Mouse (Mus musculus) CH12.LX (cell line): ENCODE measurements around the gene Tulp2. TPM values are rescaled to one million over a fixed set of nuclear protein-coding genes. Genes with fewer than 3 reads are reported as not detected.

Experiments used
- DNase-seq: peaks from one replicate; pipeline ENCODE4 v3.0.0-alpha.2; 2013; ENCODE audit errors: extremely low read depth
- H3K27ac ChIP-seq: 2 replicates; pipeline ENCODE4 v1.5.1; 2012; ENCODE audit warnings: low read depth, mild to moderate bottlenecking, control low read depth, moderate library complexity; ENCODE audit not compliant: insufficient read depth
- H3K27me3 ChIP-seq: replicated peaks from 2 replicates; pipeline ENCODE3; 2012; ENCODE audit warnings: inconsistent platforms
- H3K36me3 ChIP-seq, 2 experiments: replicated peaks in 1 of 2; 2 replicates each; pipeline versions ENCODE3 to v1.6.1; 2012; ENCODE audit warnings: inconsistent platforms in 1 of 2, low read length in 1 of 2, mild to moderate bottlenecking in 1 of 2, mixed read lengths in 1 of 2, moderate library complexity in 1 of 2; ENCODE audit not compliant: control insufficient read depth in 1 of 2, insufficient read depth in 1 of 2
- H3K4me1 ChIP-seq, 2 experiments: 2 replicates each; pipeline ENCODE4 v1.6.1; 2012; ENCODE audit warnings: inconsistent platforms in 1 of 2, moderate library complexity in 1 of 2; ENCODE audit not compliant: insufficient read depth in 2 of 2, control insufficient read depth in 1 of 2
- H3K4me2 ChIP-seq: 2 replicates; pipeline ENCODE4 v1.6.1; 2012; ENCODE audit warnings: low read depth, mild to moderate bottlenecking, control low read depth; ENCODE audit not compliant: poor library complexity, insufficient read depth, severe bottlenecking
- H3K4me3 ChIP-seq, 3 experiments: fragments of 150-350 bp in 1 of 3; sonication (generic) in 1 of 3; replicated peaks in 1 of 3; 2 replicates each; pipeline versions ENCODE3 to v1.5.1; 2011 to 2012; ENCODE audit warnings: low read depth in 2 of 3, low read length in 2 of 3, mild to moderate bottlenecking in 2 of 3, moderate library complexity in 2 of 3, control low read depth in 1 of 3, improper control_type of control experiment in 1 of 3, inconsistent platforms in 1 of 3, mixed read lengths in 1 of 3; ENCODE audit not compliant: poor library complexity in 1 of 3
- H3K79me2 ChIP-seq: replicated peaks from 2 replicates; pipeline ENCODE4 v1.6.1; 2012; ENCODE audit warnings: mild to moderate bottlenecking, moderate library complexity; ENCODE audit not compliant: control insufficient read depth, poor library complexity, insufficient read depth, severe bottlenecking; ENCODE audit errors: extremely low read depth
- H3K9ac ChIP-seq: 2 replicates; pipeline ENCODE4 v1.6.1; 2012; ENCODE audit warnings: low read depth, mild to moderate bottlenecking, control low read depth, moderate library complexity; ENCODE audit not compliant: insufficient read depth
- H3K9me3 ChIP-seq: replicated peaks from 2 replicates; pipeline ENCODE3; 2012; ENCODE audit warnings: low read length, inconsistent platforms, mixed read lengths
- BHLHE40 ChIP-seq: IDR thresholded peaks from 2 replicates; pipeline ENCODE4 v1.6.1; 2011; ENCODE audit warnings: mild to moderate bottlenecking, low read depth, low read length, improper control_type of control experiment
- CHD1 ChIP-seq: IDR thresholded peaks from 2 replicates; pipeline ENCODE4 v1.6.1; 2012; ENCODE audit warnings: low read depth, low read length, improper control_type of control experiment, inconsistent platforms
- CHD2 ChIP-seq: IDR thresholded peaks from 2 replicates; pipeline ENCODE4 v1.6.1; 2011; ENCODE audit warnings: low read length, improper control_type of control experiment
- CTCF ChIP-seq, 2 experiments: IDR thresholded peaks in 1 of 2; conservative IDR thresholded peaks in 1 of 2; 2 replicates each; pipeline ENCODE4 v1.5.1; 2011 to 2012; ENCODE audit warnings: low read depth in 2 of 2, low read length in 2 of 2, improper control_type of control experiment in 1 of 2, inconsistent platforms in 1 of 2, mild to moderate bottlenecking in 1 of 2, moderate library complexity in 1 of 2
- E2F4 ChIP-seq: IDR thresholded peaks from 2 replicates; pipeline ENCODE4 v1.6.1; 2011; ENCODE audit warnings: low read depth, low read length, improper control_type of control experiment; ENCODE audit not compliant: insufficient replicate concordance
- ELF1 ChIP-seq: IDR thresholded peaks from 2 replicates; pipeline ENCODE4 v1.6.1; 2014; ENCODE audit warnings: low read depth, mild to moderate bottlenecking, inconsistent platforms, low read length, improper control_type of control experiment
- EP300 ChIP-seq: IDR thresholded peaks from 2 replicates; pipeline ENCODE4 v1.6.1; 2011; ENCODE audit warnings: low read length, improper control_type of control experiment
- ETS1 ChIP-seq: conservative IDR thresholded peaks from 2 replicates; pipeline ENCODE4 v1.6.1; 2012; ENCODE audit warnings: low read depth, mild to moderate bottlenecking, inconsistent platforms, low read length, improper control_type of control experiment, moderate library complexity
- GABPA ChIP-seq: IDR thresholded peaks from 2 replicates; pipeline ENCODE4 v1.6.1; 2012; ENCODE audit warnings: low read depth, low read length, improper control_type of control experiment, inconsistent platforms; ENCODE audit not compliant: insufficient replicate concordance
- HCFC1 ChIP-seq: IDR thresholded peaks from 2 replicates; pipeline ENCODE4 v1.6.1; 2012; ENCODE audit warnings: low read depth, mild to moderate bottlenecking, inconsistent platforms, low read length, improper control_type of control experiment
- IRF4 ChIP-seq: IDR thresholded peaks from 2 replicates; pipeline ENCODE4 v1.6.1; 2014; ENCODE audit warnings: low read depth, mild to moderate bottlenecking, inconsistent platforms, low read length, improper control_type of control experiment
- JUN ChIP-seq: IDR thresholded peaks from 2 replicates; pipeline ENCODE4 v1.6.1; 2011; ENCODE audit warnings: low read depth, mild to moderate bottlenecking, low read length, improper control_type of control experiment, moderate library complexity; ENCODE audit not compliant: insufficient read depth
- JUND ChIP-seq: conservative IDR thresholded peaks from 2 replicates; pipeline ENCODE4 v1.6.1; 2011; ENCODE audit warnings: low read depth, low read length, improper control_type of control experiment
- KAT2A ChIP-seq: IDR thresholded peaks from 2 replicates; pipeline ENCODE4 v1.6.1; 2012; ENCODE audit warnings: low read length, improper control_type of control experiment, inconsistent platforms; ENCODE audit not compliant: insufficient replicate concordance
- MAFK ChIP-seq: IDR thresholded peaks from 2 replicates; pipeline ENCODE4 v1.6.1; 2011; ENCODE audit warnings: low read length, improper control_type of control experiment; ENCODE audit not compliant: insufficient replicate concordance
- MAX ChIP-seq: IDR thresholded peaks from 2 replicates; pipeline ENCODE4 v1.6.1; 2011; ENCODE audit warnings: low read length, improper control_type of control experiment
- MAZ ChIP-seq: IDR thresholded peaks from 2 replicates; pipeline ENCODE4 v1.6.1; 2012; ENCODE audit warnings: low read depth, mild to moderate bottlenecking, inconsistent platforms, low read length, improper control_type of control experiment, moderate library complexity
- MEF2A ChIP-seq: IDR thresholded peaks from 2 replicates; pipeline ENCODE4 v1.6.1; 2014; ENCODE audit warnings: low read depth, mild to moderate bottlenecking, inconsistent platforms, low read length, improper control_type of control experiment, borderline replicate concordance
- MXI1 ChIP-seq: IDR thresholded peaks from 2 replicates; pipeline ENCODE4 v1.6.1; 2011; ENCODE audit warnings: mild to moderate bottlenecking, low read depth, low read length, improper control_type of control experiment
- NELFE ChIP-seq: IDR thresholded peaks from 2 replicates; pipeline ENCODE4 v1.6.1; 2011; ENCODE audit warnings: low read depth, low read length, improper control_type of control experiment
- NRF1 ChIP-seq: IDR thresholded peaks from 2 replicates; pipeline ENCODE4 v1.6.1; 2014; ENCODE audit warnings: low read depth, mild to moderate bottlenecking, inconsistent platforms, low read length, improper control_type of control experiment, moderate library complexity
- PAX5 ChIP-seq: IDR thresholded peaks from 2 replicates; pipeline ENCODE4 v1.6.1; 2012; ENCODE audit warnings: low read length, inconsistent platforms, mixed read lengths
- POLR2A ChIP-seq: IDR thresholded peaks from 2 replicates; pipeline ENCODE4 v1.6.1; 2011; ENCODE audit warnings: low read depth, mild to moderate bottlenecking, improper control_type of control experiment, low read length
- POLR2AphosphoS2 ChIP-seq: IDR thresholded peaks from 2 replicates; pipeline ENCODE4 v1.6.1; 2011; ENCODE audit warnings: low read depth, low read length, improper control_type of control experiment
- RAD21 ChIP-seq: IDR thresholded peaks from 2 replicates; pipeline ENCODE4 v1.6.1; 2011; ENCODE audit warnings: low read depth, mild to moderate bottlenecking, low read length, improper control_type of control experiment, moderate library complexity
- RCOR1 ChIP-seq: conservative IDR thresholded peaks from 2 replicates; pipeline ENCODE4 v1.6.1; 2012; ENCODE audit warnings: low read depth, mild to moderate bottlenecking, inconsistent platforms, low read length, improper control_type of control experiment
- SIN3A ChIP-seq: IDR thresholded peaks from 2 replicates; pipeline ENCODE4 v1.6.1; 2012; ENCODE audit warnings: low read length, improper control_type of control experiment, inconsistent platforms
- SMC3 ChIP-seq: IDR thresholded peaks from 2 replicates; pipeline ENCODE4 v1.6.1; 2011; ENCODE audit warnings: low read depth, low read length, improper control_type of control experiment
- TBP ChIP-seq: conservative IDR thresholded peaks from 2 replicates; pipeline ENCODE4 v1.6.1; 2011; ENCODE audit warnings: low read depth, low read length, improper control_type of control experiment
- TCF12 ChIP-seq: IDR thresholded peaks from 2 replicates; pipeline ENCODE4 v1.6.1; 2014; ENCODE audit warnings: low read depth, mild to moderate bottlenecking, inconsistent platforms, low read length, improper control_type of control experiment
- UBTF ChIP-seq: IDR thresholded peaks from 2 replicates; pipeline ENCODE4 v1.6.1; 2012; ENCODE audit warnings: low read depth, mild to moderate bottlenecking, inconsistent platforms, low read length, improper control_type of control experiment, moderate library complexity
- USF1 ChIP-seq: IDR thresholded peaks from 2 replicates; pipeline ENCODE4 v1.6.1; 2014; ENCODE audit warnings: low read depth, mild to moderate bottlenecking, inconsistent platforms, low read length, improper control_type of control experiment
- USF2 ChIP-seq: conservative IDR thresholded peaks from 2 replicates; pipeline ENCODE4 v1.6.1; 2011; ENCODE audit warnings: low read depth, low read length, improper control_type of control experiment
- ZC3H11A ChIP-seq: IDR thresholded peaks from 2 replicates; pipeline ENCODE4 v1.6.1; 2012; ENCODE audit warnings: low read depth, mild to moderate bottlenecking, inconsistent platforms, low read length, improper control_type of control experiment
- ZKSCAN1 ChIP-seq: IDR thresholded peaks from 2 replicates; pipeline ENCODE4 v1.6.1; 2012; ENCODE audit warnings: low read depth, inconsistent platforms, low read length, improper control_type of control experiment, borderline replicate concordance
- ZMIZ1 ChIP-seq: IDR thresholded peaks from 2 replicates; pipeline ENCODE4 v1.6.1; 2012; ENCODE audit warnings: low read depth, mild to moderate bottlenecking, inconsistent platforms, low read length, improper control_type of control experiment
- ZNF384 ChIP-seq: IDR thresholded peaks from 2 replicates; pipeline ENCODE4 v1.6.1; 2012; ENCODE audit warnings: low read depth, low read length, improper control_type of control experiment, inconsistent platforms
- dilution Hi-C: fragments of 300-500 bp; cut with MboI; formaldehyde crosslinking; loops from 2 replicates; pipeline ENCODE4 v1.14.3; 2020; ENCODE audit warnings: low sequenced_read_pairs; ENCODE audit not compliant: extremely low pct_unique_long_range_greater_than_20kb, extremely low pct_ligation_motif_present
- in situ Hi-C: fragments of 300-500 bp; cut with MboI; formaldehyde crosslinking; loops from 3 replicates; pipeline ENCODE4 v1.14.3; 2019; ENCODE audit warnings: low sequenced_read_pairs, low pct_ligation_motif_present, low pct_unique_long_range_greater_than_20kb, mixed read lengths
- polyA plus RNA-seq: library from polyadenylated mRNA; unstranded; fragments of >175 nt; gene quantifications from 2 replicates; pipeline ENCODE4 v1.2.1, GENCODE M21; 2012; ENCODE audit warnings: low read depth; ENCODE audit not compliant: insufficient read length
- total RNA-seq, 2 experiments: library from RNA; depleted of rRNA; stranded (reverse); fragments of 300-350 nt in 1 of 2; fragments of >200 nt in 1 of 2; gene quantifications; 2 replicates each; pipeline ENCODE4 v1.2.3; 2012 to 2014

Gene Tulp2
- total and polyA plus RNA-seq, 3 experiments: 0.13 TPM; not detected in 2

- H3K9me3 ChIP-seq: peaks cover 3% of the 10 kb centered on the region
- peak overlapping the region; percentile 78 for H3K4me2 ChIP-seq
- DNase-seq: peak; percentile 71
- peaks cover 24 to 35% of the 10 kb centered on the region in 2 experiments for H3K36me3 ChIP-seq
- TF ChIP-seq JUND (no peak), USF1 (no peak), KAT2A (no peak), ZMIZ1 (no peak), HCFC1 (no peak), EP300 (no peak), RCOR1 (no peak), GABPA (no peak), CHD1 (no peak), BHLHE40 (peak; percentile 74), TBP (0 out of 2 replicates have a peak, but pooled peaks have one; percentile 37), MEF2A (peak; percentile 65; the same call in 1 of the 2 replicates), CTCF (conservative IDR thresholded peaks at IDR 0.05 in 1 of 2, IDR thresholded peaks at IDR 0.05 in 1 of 2; ENCODE audit: low read depth in 2 of 2, low read length in 2 of 2) (peak in 1 of 2 experiments; percentile 78; a peak in 2 of 4 replicates), MAFK (no peak), MXI1 (peak; percentile 89; the same call in 1 of the 2 replicates), MAX (peak; percentile 55; the same call in 1 of the 2 replicates), NRF1 (peak; percentile 36; the same call in 1 of the 2 replicates), CHD2 (no peak), SMC3 (peak; percentile 39), UBTF (0 out of 2 replicates have a peak, but pooled peaks have one; percentile 57), USF2 (no peak), PAX5 (no peak), MAZ (peak; percentile 40; the same call in 1 of the 2 replicates), SIN3A (peak; percentile 85), ZNF384 (no peak), POLR2AphosphoS2 (no peak), IRF4 (no peak), POLR2A (peak; percentile 44; the same call in 1 of the 2 replicates), RAD21 (peak; percentile 64), ELF1 (no peak), TCF12 (peak; percentile 59; the same call in 1 of the 2 replicates), JUN (no peak), ETS1 (no peak), ZC3H11A (no peak), E2F4 (no peak), ZKSCAN1 (no peak), NELFE (0 out of 2 replicates have a peak, but pooled peaks have one; percentile 35)
- H3K4me3 ChIP-seq: peak overlapping the region; percentile 73 to 81 (median 77)
- peak overlapping the region; percentile 68 for H3K27ac ChIP-seq
- peaks cover 30% of the 10 kb centered on the region for H3K79me2 ChIP-seq
- in situ Hi-C loops: loop anchor here (5.0 to 10.0 kb wide), 2 partner anchors 97 to 219 kb away; partner anchors contain the start of gene Ntn5
- H3K27me3 ChIP-seq: no peaks in the 10 kb centered on the region
- dilution Hi-C loops: no loop called here
- peaks cover 14 to 35% of the 10 kb centered on the region in 2 experiments for H3K4me1 ChIP-seq
- H3K9ac ChIP-seq: peak overlapping the region; percentile 81
Measured at GRCm38 (mm10) chr7:45465549-45465948, 16.1 kb upstream of the Tulp2 start.
